Mouse (Mus musculus): ENCODE measurements around the gene Arhgap10.

Arhgap10 gene

DNA sequence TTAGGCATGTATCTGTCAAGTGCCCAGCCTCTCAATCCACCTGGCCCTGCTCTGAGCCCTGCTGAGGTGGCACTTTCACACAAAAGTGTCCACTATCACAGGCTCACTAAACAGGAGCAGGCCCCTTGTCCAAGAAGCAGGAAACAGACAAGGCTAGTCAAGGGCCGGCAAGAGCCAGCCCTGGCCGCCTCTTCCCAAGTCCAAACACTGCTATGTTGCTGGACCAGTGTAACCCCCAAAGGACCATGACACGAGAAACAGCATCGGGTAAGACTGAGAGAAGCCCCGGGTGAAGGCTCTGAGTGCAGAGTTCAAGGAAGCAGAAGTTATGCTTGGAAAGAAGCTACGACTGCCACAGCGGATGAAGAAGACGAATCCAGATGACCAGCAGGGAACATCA is 16.6 kb downstream of the Arhgap10 start:
- DNase-seq (ENCODE audit: low read depth, low spot score), result no peak
- H3K36me3 ChIP-seq (ENCODE audit: control insufficient read depth, insufficient read depth, low read length, poor library complexity, severe bottlenecking), result no peaks in the 10 kb centered on the region
- no peaks in the 10 kb centered on the region for H3K27me3 ChIP-seq (ENCODE audit: control insufficient read depth, insufficient read depth, low read length, poor library complexity, severe bottlenecking)

DNA sequence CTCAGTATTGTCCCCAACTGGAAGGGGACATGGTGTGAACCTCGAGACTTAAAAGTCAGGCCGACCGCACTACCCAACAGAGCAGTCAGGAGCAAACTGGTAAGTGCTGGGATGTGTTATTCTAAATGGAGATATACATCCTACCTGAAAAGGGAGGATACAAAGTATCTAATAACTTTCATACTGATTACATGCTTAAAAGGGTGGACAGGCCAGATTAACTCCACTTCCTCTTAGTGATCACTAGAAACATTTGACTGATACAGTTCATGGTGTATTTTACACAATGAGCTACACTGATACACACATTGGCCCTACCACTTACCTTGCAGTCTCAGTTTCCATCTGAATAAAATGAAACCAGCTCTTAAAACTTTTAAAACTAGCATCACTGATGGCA is 17.5 kb downstream of the Arhgap10 start:
- H3K27me3 ChIP-seq (ENCODE audit: control insufficient read depth, insufficient read depth, low read length, poor library complexity, severe bottlenecking), result no peaks in the 10 kb centered on the region
- DNase-seq (ENCODE audit: low read depth, low spot score), result no peak
- H3K36me3 ChIP-seq (ENCODE audit: control insufficient read depth, insufficient read depth, low read length, poor library complexity, severe bottlenecking), result no peaks in the 10 kb centered on the region

DNA sequence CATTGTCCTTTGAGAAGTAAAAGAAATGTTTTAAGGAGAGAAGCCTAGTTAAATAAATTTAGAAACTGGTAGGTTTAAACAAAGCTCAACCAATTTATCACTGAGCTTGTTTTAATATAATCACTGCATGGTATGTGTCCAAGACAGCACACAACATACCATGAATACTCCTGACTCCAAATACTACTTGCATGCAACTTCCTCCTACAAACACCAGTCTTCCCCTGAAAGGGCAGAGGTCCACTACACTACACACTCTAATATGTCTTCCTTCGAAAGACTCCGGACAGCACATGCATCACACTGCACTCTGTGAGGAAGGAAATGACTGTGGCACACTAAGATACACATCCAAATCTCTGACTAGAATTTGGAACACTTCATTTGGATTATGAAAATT is 20.3 kb downstream of the Arhgap10 start:
- H3K36me3 ChIP-seq (ENCODE audit: control insufficient read depth, insufficient read depth, low read length, poor library complexity, severe bottlenecking), result no peaks in the 10 kb centered on the region
- no peaks in the 10 kb centered on the region for H3K27me3 ChIP-seq (ENCODE audit: control insufficient read depth, insufficient read depth, low read length, poor library complexity, severe bottlenecking)
- no peak for DNase-seq (ENCODE audit: low read depth, low spot score)

DNA sequence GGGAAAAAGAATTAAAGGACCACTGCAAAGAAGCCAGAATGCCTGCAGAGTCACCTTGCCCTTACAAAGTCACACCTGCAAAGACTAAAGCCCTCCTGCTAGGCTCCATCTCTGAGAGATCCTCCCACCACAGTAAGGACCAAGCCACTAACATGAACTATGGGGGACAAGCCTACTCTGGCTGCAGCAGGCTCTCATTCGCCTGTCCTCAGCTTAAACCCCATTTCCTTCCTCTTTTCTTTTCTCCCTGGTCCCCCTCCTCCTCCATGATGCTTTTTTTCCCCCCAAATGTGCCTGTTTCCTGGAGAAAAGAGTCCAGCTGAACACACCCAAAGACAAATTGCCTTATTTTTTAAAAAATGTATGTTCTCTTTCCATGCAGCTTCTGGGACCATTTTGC is 21.5 kb downstream of the Arhgap10 start:
- H3K27me3 ChIP-seq (ENCODE audit: control insufficient read depth, insufficient read depth, low read length, poor library complexity, severe bottlenecking), result no peaks in the 10 kb centered on the region
- DNase-seq (ENCODE audit: low read depth, low spot score), result no peak
- no peaks in the 10 kb centered on the region for H3K36me3 ChIP-seq (ENCODE audit: control insufficient read depth, insufficient read depth, low read length, poor library complexity, severe bottlenecking)

DNA sequence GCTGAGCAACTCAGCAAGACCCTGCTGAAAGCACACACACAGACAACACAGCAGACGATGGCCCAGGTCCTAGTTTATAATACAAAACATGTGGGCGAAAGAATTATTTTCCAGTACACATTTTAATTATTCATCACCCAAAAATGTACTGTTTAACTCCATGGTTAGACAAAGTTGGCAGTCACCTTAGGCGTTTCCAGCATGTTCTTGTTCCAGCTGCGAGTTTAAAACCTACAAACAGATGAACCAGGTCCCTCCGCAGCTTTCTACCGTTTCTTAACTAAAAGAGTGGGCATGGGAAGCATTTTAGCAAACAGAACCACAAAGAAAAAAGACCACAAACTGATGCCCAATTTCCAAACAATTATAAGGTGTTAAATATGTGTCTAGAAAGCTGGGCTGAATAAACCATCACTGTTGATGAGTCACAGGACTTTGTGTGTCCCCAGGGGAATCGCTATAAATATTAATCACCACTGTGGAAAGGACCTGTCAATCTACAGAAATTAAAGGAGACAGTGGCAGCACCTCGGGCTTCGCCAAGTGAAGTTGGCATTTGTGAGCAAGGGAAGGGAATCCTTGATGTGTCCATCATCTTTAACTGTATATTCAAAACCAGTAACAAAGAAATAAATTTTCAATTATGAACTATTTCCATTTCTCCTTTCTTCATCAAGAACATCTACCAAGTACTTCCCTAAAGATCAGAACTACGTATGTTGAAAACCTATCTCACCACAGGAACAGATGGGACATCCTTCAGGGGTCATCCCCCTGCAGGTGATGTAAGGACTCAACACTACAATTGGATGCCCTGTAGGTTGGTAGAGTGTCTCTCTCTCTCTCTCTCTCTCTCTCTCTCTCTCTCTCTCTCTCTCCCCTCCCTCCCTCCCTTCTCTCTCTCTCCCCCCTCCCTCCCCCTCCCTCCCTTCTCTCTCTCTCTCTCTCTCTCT is 23.1 kb downstream of the Arhgap10 start:
- Histone ChIP-seq H3K27me3 (ENCODE audit: control insufficient read depth, insufficient read depth, low read length, poor library complexity, severe bottlenecking) (no peaks in the 10 kb centered on the region), H3K36me3 (ENCODE audit: control insufficient read depth, insufficient read depth, low read length, poor library complexity, severe bottlenecking) (no peaks in the 10 kb centered on the region)
- DNase-seq (ENCODE audit: low read depth, low spot score), result no peak

DNA sequence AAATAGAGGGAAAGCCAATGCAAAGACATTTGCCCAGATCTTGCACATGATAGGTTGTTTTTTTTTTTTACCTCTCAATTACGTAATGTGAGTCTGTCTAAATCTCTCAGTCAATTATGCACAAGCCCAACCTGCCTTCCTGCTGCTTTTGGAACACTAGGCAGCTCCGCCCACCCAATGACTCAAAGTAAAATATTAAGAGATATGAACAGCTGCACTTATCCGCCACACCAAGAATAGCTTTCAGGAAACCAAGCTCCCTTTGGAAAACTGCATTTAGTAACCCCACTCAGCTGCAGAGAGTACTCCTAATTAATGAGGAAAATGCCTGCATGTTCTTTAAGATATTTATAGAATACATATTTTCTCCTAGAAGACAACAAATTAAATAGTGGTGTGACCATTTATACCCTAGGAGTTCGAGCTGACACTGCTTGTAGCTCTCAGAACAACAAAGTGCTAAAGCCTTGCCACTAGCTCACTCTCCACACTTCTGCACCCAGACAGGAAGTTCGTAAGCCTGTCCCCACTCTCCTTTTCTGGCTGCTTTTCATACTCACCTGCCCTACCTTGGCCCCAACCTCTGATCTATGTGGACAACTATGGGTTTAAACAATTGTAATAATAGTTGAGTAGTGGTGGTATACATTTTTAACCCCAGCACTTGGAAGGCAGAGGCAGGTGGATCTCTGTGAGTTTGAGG is 25.2 kb downstream of the Arhgap10 start:
- Histone ChIP-seq H3K36me3 (ENCODE audit: control insufficient read depth, insufficient read depth, low read length, poor library complexity, severe bottlenecking) (no peaks in the 10 kb centered on the region), H3K27me3 (ENCODE audit: control insufficient read depth, insufficient read depth, low read length, poor library complexity, severe bottlenecking) (no peaks in the 10 kb centered on the region)
- DNase-seq (ENCODE audit: low read depth, low spot score), result no peak

DNA sequence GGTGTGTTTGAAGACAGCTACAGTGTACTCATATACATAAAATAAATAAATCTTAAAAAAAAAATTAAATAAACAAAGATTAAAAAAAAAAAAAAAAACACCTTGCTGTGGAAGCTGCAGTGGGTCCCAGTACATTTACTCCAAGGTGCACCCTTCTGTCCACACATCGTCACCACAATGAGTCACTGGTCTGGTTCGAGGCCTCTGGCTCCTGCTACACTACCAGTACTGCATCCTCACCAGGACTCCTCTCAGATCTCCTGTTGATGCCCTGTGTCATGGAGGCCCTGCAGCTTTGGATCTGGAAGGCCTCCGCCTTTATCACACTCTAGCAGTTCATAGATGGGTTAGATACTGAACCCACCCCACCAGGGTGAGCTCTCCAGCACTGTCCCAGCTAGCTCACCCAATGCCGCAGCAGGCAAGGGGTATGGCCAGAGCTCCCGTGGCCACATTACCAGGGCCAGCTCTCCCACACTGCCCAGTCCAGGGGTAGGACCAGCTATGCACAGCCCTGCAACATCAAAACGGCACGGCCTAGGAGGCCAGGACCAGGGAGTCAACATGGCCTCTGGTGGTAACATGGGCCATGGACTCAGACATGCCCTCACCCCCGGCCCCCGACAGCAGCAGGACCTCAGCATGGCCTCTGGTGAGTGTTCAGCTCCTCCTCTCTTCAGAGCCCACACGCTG is 26.4 kb downstream of the Arhgap10 start:
- DNase-seq (ENCODE audit: low read depth, low spot score), result no peak
- no peaks in the 10 kb centered on the region for H3K27me3 ChIP-seq (ENCODE audit: control insufficient read depth, insufficient read depth, low read length, poor library complexity, severe bottlenecking)
- no peaks in the 10 kb centered on the region for H3K36me3 ChIP-seq (ENCODE audit: control insufficient read depth, insufficient read depth, low read length, poor library complexity, severe bottlenecking)

DNA sequence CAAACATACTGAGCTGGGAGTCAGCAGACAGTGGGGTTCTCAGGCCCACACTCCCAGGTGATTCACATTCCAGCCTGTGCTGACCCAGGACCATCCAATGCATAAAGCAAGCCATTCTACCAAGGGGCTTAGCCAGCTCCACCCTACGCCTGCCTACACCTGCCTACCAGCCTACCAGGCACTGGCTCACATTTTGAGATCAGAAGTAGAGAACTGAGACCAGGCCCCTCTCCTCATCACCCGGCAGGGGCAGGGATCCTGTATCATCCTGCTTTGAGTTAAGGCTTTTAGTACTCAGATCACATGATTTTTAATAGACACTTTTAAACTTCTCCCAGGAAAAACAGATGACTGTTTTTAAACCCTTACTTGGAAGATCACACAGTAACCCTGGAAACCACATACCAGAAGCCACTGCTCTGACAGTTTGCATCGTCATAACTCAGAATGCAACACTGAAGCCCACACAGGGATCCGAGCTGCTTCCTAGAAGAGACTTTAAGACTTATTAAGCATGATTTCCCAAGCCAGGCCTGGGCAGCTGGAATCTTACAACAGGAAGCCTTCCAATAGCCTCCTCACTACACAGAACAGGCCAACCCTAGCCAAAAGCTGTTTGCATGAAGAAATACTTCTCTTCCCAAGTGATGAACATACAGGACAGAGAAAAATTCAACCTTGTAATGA is 27.5 kb downstream of the Arhgap10 start:
- Histone ChIP-seq H3K36me3 (ENCODE audit: control insufficient read depth, insufficient read depth, low read length, poor library complexity, severe bottlenecking) (no peaks in the 10 kb centered on the region), H3K27me3 (ENCODE audit: control insufficient read depth, insufficient read depth, low read length, poor library complexity, severe bottlenecking) (no peaks in the 10 kb centered on the region)
- no peak for DNase-seq (ENCODE audit: low read depth, low spot score)

DNA sequence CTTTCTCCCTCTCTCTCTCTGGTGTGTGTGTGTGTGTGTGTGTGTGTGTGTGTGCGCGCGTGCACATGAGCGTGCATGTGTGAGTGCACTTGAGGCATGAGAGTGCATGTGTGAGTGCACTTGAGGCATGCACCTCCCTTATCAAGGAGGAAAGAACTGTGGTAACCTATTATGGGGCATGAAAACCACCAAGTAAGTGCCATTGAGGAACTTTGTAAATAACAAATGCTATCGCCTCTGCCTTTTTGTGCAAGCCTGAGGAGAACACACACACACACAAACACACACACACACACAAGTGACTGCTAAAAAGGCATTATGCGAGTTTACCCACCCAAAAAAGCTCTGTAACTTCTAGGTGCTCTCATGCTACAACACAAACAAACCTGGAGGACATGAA is 28.5 kb downstream of the Arhgap10 start:
- DNase-seq (ENCODE audit: low read depth, low spot score), result no peak

DNA sequence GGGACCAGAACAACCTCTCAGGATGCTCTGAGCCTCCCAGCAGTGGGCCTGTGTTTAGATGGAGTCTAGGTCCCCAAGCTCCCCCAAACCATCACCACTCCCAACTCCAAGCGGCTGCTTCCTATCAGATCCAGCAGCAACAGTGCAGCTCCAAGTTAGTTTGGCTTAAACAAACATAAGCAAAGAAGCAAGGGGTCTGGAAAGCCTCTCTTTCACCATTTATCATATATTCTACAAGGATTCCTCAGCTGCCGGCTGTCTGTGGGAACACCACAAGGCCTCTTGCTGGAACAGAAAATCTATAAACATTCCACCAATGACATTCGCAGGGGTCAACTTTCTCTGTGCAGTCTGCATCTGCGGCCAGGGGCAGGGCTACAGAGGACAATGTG is 29.5 kb downstream of the Arhgap10 start:
- Histone ChIP-seq H3K27me3 (ENCODE audit: control insufficient read depth, insufficient read depth, low read length, poor library complexity, severe bottlenecking) (no peaks in the 10 kb centered on the region), H3K36me3 (ENCODE audit: control insufficient read depth, insufficient read depth, low read length, poor library complexity, severe bottlenecking) (no peaks in the 10 kb centered on the region)
- no peak for DNase-seq (ENCODE audit: low read depth, low spot score)

More for the DNA sequence above, 28.5 kb downstream of the Arhgap10 start:
- no peaks in the 10 kb centered on the region for H3K36me3 ChIP-seq (ENCODE audit: control insufficient read depth, insufficient read depth, low read length, poor library complexity, severe bottlenecking)
- H3K27me3 ChIP-seq (ENCODE audit: control insufficient read depth, insufficient read depth, low read length, poor library complexity, severe bottlenecking), result no peaks in the 10 kb centered on the region

DNA sequence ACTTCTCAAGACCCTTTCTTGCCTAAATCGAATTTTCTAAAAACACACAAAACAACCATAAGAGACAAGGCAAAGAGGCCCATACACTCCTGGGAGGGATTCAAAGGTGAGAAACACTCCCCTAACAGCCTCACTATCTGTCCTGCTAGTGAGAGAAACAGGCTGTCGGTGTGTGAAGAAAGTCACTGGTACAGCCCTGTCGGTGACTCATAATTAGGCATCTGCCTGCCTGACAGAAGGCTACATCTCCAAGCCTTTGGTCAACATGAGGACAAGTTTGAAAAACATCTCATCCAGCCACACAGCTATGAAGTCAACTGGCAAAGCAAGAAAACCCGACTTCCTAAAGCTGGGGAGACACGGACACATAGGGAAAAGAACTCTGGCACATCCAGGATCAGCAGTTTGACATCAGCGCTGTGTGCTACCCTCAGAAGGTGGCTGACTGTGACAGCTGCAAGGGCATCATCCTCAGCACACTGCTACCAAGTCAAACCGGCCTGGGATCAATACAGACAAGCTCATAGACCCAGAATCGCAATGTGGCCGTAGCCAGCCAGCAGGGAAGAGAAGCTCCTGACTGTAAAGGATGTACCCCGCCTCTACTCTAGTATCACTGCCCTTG is 30.1 kb downstream of the Arhgap10 start:
- H3K27me3 ChIP-seq (ENCODE audit: control insufficient read depth, insufficient read depth, low read length, poor library complexity, severe bottlenecking), result no peaks in the 10 kb centered on the region
- no peaks in the 10 kb centered on the region for H3K36me3 ChIP-seq (ENCODE audit: control insufficient read depth, insufficient read depth, low read length, poor library complexity, severe bottlenecking)
- DNase-seq (ENCODE audit: low read depth, low spot score), result no peak

DNA sequence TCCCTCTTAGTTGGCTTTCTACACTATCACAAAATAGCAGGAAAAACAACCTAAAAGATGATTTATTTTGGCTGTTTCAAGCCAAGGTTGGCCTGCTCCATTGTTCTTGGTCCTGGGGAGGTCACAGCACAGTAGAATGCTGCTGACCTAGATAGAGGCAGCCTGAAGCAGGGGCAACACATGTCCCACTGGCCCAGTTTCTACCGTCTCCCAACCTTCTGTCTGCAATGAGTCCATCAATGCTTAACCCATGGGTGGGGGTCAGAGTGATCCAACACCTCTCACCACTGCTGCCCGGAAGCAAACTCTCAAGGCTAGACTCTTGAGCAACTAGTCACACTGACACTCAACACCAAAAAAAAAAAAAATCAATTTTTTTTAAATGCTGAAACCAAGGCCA is 31.0 kb downstream of the Arhgap10 start:
- no peak for DNase-seq (ENCODE audit: low read depth, low spot score)
- Histone ChIP-seq H3K36me3 (ENCODE audit: control insufficient read depth, insufficient read depth, low read length, poor library complexity, severe bottlenecking) (no peaks in the 10 kb centered on the region), H3K27me3 (ENCODE audit: control insufficient read depth, insufficient read depth, low read length, poor library complexity, severe bottlenecking) (no peaks in the 10 kb centered on the region)

DNA sequence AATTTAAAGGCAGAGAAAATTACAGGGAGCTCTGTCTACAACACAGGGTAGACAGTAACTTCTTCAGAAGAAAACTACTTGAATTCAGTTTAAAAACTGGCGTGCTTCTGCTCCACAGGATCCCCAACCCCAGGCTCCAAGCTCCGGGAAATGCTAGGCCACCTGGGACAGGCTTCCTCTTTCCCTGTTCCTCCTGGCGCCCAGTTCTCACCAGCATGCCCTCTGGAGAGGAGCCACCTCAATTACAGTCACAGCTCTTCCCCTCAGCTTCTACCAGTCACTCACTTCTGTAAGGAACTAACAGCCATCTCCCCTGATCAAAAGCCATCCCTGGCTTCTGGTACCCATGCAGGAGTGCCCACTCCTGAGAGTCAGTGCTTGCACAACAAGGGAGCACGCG is 32.9 kb downstream of the Arhgap10 start:
- Histone ChIP-seq H3K27me3 (ENCODE audit: control insufficient read depth, insufficient read depth, low read length, poor library complexity, severe bottlenecking) (no peaks in the 10 kb centered on the region), H3K36me3 (ENCODE audit: control insufficient read depth, insufficient read depth, low read length, poor library complexity, severe bottlenecking) (no peaks in the 10 kb centered on the region)
- DNase-seq (ENCODE audit: low read depth, low spot score), result no peak

DNA sequence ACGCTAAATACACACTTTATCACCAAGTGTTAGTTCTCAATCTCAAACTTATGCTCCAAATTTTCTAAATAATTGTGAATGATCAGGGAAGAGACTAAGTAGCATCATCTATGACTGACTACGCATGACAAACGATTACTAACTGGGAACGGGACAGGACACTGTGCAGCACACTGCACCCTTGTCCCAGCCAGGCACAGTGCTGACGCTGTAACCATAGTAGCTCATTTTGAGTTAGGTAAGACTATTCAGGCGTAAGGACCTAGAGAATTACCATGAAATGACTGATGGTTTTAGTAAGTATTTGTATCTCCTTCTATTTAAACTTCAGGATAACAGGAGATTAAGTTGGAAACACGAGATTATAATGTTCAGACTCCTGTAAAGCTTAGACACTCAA is 33.5 kb downstream of the Arhgap10 start:
- Histone ChIP-seq H3K36me3 (ENCODE audit: control insufficient read depth, insufficient read depth, low read length, poor library complexity, severe bottlenecking) (no peaks in the 10 kb centered on the region), H3K27me3 (ENCODE audit: control insufficient read depth, insufficient read depth, low read length, poor library complexity, severe bottlenecking) (no peaks in the 10 kb centered on the region)
- no peak for DNase-seq (ENCODE audit: low read depth, low spot score)

Measured in splenic B cell, adult 2 months (primary cell).